Mouse (Mus musculus) cerebellum, adult 2 months (tissue): ENCODE measurements at regions not wholly inside any gene's neighbourhood (a gene's known extent, or its start where the extent isn't known, plus 50 kb on each side); places are given as distances from the start of the nearest gene placed in this dataset.

ENCODE experiments used
- CTCF ChIP-seq: fragments of 200-500 bp; IDR thresholded peaks from 2 replicates; pipeline ENCODE4 v1.5.1; 2011; ENCODE audit warnings: low read depth, mild to moderate bottlenecking, control low read depth, low read length, moderate library complexity, borderline replicate concordance; ENCODE audit not compliant: insufficient read depth
- POLR2A ChIP-seq: fragments of 200-500 bp; IDR thresholded peaks from 2 replicates; pipeline ENCODE4 v1.6.1; 2011; ENCODE audit warnings: low read length, control low read depth, borderline replicate concordance; ENCODE audit not compliant: insufficient read depth

DNA sequence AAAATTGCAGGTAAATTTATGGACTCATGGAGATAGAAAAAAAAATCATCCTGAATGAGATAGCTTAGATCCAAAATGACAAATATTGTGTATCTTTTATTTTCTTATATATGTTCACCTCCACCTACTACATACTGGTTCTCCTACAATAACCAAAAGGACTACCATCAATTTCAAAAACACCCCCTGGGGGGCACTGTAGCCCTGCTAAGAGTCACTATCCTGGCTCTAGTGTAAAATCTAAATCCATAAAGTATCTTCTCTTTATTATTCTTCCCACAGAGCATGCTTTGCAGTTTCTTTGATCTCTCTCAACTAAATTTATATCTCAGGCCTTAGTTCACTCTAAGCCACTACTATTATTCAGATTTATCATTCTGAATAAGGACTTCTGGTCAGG, 122.3 kb upstream of the Arhgef26 start:
- TF ChIP-seq CTCF = no peak
- TF ChIP-seq POLR2A = no peak
